ENCODE assay signal across 22 mouse cellular contexts in genomic region chrX:99409858-99410257, GRCm38 (mm10).
A peak's percentile ranks its signal among the peaks of the same experiment; 100 is the strongest.
DNase-seq lines count a peak whose midpoint lies in the region; ATAC-seq and TF ChIP-seq lines count a peak whose summit lies in the region.
"Had no signal": no experiment of that assay in that cellular context is flagged by ENCODE, and none has a peak within 500 bp of the region (broad histone marks: within the 10 kb centered on the region; RNA-seq: fewer than 3 reads in every experiment).

No protein-coding gene starts in this region.

- no peak overlapping the region for H3K27ac ChIP-seq in forebrain, postnatal 0 days (ENCODE audit: low read depth, low read length)
- H3K27ac ChIP-seq in forebrain, embryonic 12.5 days = no peak overlapping the region
- H3K27ac ChIP-seq in lung, embryonic 16.5 days (ENCODE audit: low read length) = no peak overlapping the region
- H3K27ac ChIP-seq in embryonic facial prominence, embryonic 13.5 days = peak overlapping the region; percentile 86
- no peak overlapping the region for H3K27ac ChIP-seq in limb, embryonic 14.5 days (replicated peaks; ENCODE audit: low read depth, low read length)
- H3K27ac ChIP-seq: heart, embryonic 13.5 days; hindbrain, embryonic 15.5 days; kidney, postnatal 0 days; limb, embryonic 15.5 days had no signal

- no peak overlapping the region for H3K4me2 ChIP-seq in forebrain, postnatal 0 days (ENCODE audit: low read depth)
- H3K4me2 ChIP-seq in forebrain, embryonic 12.5 days = no peak overlapping the region
- H3K4me2 ChIP-seq in lung, embryonic 16.5 days (ENCODE audit: low read depth, low read length) = no peak overlapping the region
- no peak overlapping the region for H3K4me2 ChIP-seq in embryonic facial prominence, embryonic 13.5 days
- no peak overlapping the region for H3K4me2 ChIP-seq in limb, embryonic 14.5 days (replicated peaks; ENCODE audit: low read depth, low read length, severe bottlenecking)
- H3K4me2 ChIP-seq: heart, embryonic 13.5 days; hindbrain, embryonic 15.5 days; limb, embryonic 15.5 days had no signal

- H3K4me1 ChIP-seq in forebrain, postnatal 0 days (ENCODE audit: insufficient read depth) = no peaks in the 10 kb centered on the region
- peaks cover 7% of the 10 kb centered on the region; the same call in 1 of the 2 replicates for H3K4me1 ChIP-seq in forebrain, embryonic 12.5 days
- H3K4me1 ChIP-seq in lung, embryonic 16.5 days (replicated peaks; ENCODE audit: control insufficient read depth, insufficient read depth, low read length) = no peaks in the 10 kb centered on the region
- peaks cover 35% of the 10 kb centered on the region for H3K4me1 ChIP-seq in embryonic facial prominence, embryonic 13.5 days
- peaks cover 13% of the 10 kb centered on the region for H3K4me1 ChIP-seq in limb, embryonic 14.5 days (ENCODE audit: control insufficient read depth, insufficient read depth, low read length)
- H3K4me1 ChIP-seq: hindbrain, embryonic 15.5 days had no signal

- no peaks in the 10 kb centered on the region for H3K9me3 ChIP-seq in forebrain, postnatal 0 days (ENCODE audit: low read length)
- H3K9me3 ChIP-seq in forebrain, embryonic 12.5 days = no peaks in the 10 kb centered on the region
- no peaks in the 10 kb centered on the region for H3K9me3 ChIP-seq in lung, embryonic 16.5 days (ENCODE audit: control insufficient read depth, low read length)
- no peaks in the 10 kb centered on the region for H3K9me3 ChIP-seq in embryonic facial prominence, embryonic 13.5 days
- no peaks in the 10 kb centered on the region for H3K9me3 ChIP-seq in limb, embryonic 14.5 days (ENCODE audit: control insufficient read depth, low read length)
- H3K9me3 ChIP-seq: heart, embryonic 13.5 days; hindbrain, embryonic 15.5 days; limb, embryonic 15.5 days had no signal

- H3K27me3 ChIP-seq in forebrain, postnatal 0 days (ENCODE audit: insufficient read depth, low read length) = no peaks in the 10 kb centered on the region
- H3K27me3 ChIP-seq in forebrain, embryonic 12.5 days = peaks cover 71% of the 10 kb centered on the region
- peaks cover 4% of the 10 kb centered on the region for H3K27me3 ChIP-seq in lung, embryonic 16.5 days (ENCODE audit: control insufficient read depth, insufficient read depth, low read depth, low read length)
- peaks cover 61% of the 10 kb centered on the region for H3K27me3 ChIP-seq in embryonic facial prominence, embryonic 13.5 days
- no peaks in the 10 kb centered on the region for H3K27me3 ChIP-seq in limb, embryonic 14.5 days (ENCODE audit: control insufficient read depth, insufficient read depth, low read length)
- H3K27me3 ChIP-seq: CH12.LX had no signal

- WGBS in forebrain, postnatal 0 days = 82% methylated on average over 10 of the region's 10 CpGs
- WGBS in forebrain, embryonic 12.5 days = 72% methylated on average over 10 of the region's 10 CpGs
- 52% methylated on average over 10 of the region's 10 CpGs for WGBS in lung, embryonic 16.5 days
- WGBS in embryonic facial prominence, embryonic 13.5 days = 48% methylated on average over 10 of the region's 10 CpGs
- 56% methylated on average over 9 of the region's 10 CpGs for WGBS in limb, embryonic 14.5 days

- no peak overlapping the region for H3K9ac ChIP-seq in forebrain, postnatal 0 days
- H3K9ac ChIP-seq in forebrain, embryonic 12.5 days = no peak overlapping the region
- no peak overlapping the region for H3K9ac ChIP-seq in lung, embryonic 16.5 days (ENCODE audit: low read length)
- H3K9ac ChIP-seq in embryonic facial prominence, embryonic 13.5 days = no peak overlapping the region
- H3K9ac ChIP-seq in limb, embryonic 14.5 days (ENCODE audit: low read depth, low read length, severe bottlenecking) = no peak overlapping the region
- H3K9ac ChIP-seq: heart, embryonic 13.5 days; hindbrain, embryonic 15.5 days; limb, embryonic 15.5 days; liver, postnatal 0 days had no signal

- ATAC-seq in forebrain, postnatal 0 days = 0 out of 2 replicates have a peak, but pooled peaks have one; percentile 12
- ATAC-seq in forebrain, embryonic 12.5 days (ENCODE audit: low FRiP score) = no peak
- peak; percentile 29; the same call in 1 of the 2 replicates for ATAC-seq in lung, embryonic 16.5 days (ENCODE audit: low read depth)
- ATAC-seq in embryonic facial prominence, embryonic 13.5 days (ENCODE audit: insufficient number of reproducible peaks, insufficient read depth, low FRiP score, low TSS enrichment, low read depth) = peak; percentile 82; the same call in 1 of the 2 replicates
- peak; percentile 64 for ATAC-seq in limb, embryonic 14.5 days (ENCODE audit: low FRiP score, low read depth)
- ATAC-seq: liver, postnatal 0 days had no signal

- TF ChIP-seq POLR2A in limb, embryonic 14.5 days (IDR thresholded peaks at IDR 0.05; ENCODE audit: borderline replicate concordance, extremely low read depth, insufficient read depth, insufficient read length) = no peak

- no peak overlapping the region for H3K4me3 ChIP-seq in forebrain, postnatal 0 days (ENCODE audit: low read depth, low read length)
- no peak overlapping the region for H3K4me3 ChIP-seq in forebrain, embryonic 12.5 days (replicated peaks)
- H3K4me3 ChIP-seq in lung, embryonic 16.5 days (ENCODE audit: low read length) = no peak overlapping the region
- H3K4me3 ChIP-seq in embryonic facial prominence, embryonic 13.5 days = no peak overlapping the region
- H3K4me3 ChIP-seq in limb, embryonic 14.5 days (replicated peaks; ENCODE audit: low read length) = no peak overlapping the region
- H3K4me3 ChIP-seq: heart, embryonic 13.5 days; hindbrain, embryonic 15.5 days; limb, embryonic 15.5 days; myocyte had no signal

- TF ChIP-seq CTCF in forebrain, postnatal 0 days (IDR thresholded peaks at IDR 0.05; ENCODE audit: low read depth) = no peak

- H3K36me3 ChIP-seq in forebrain, postnatal 0 days (ENCODE audit: insufficient read depth) = no peaks in the 10 kb centered on the region
- H3K36me3 ChIP-seq in forebrain, embryonic 12.5 days (replicated peaks) = no peaks in the 10 kb centered on the region
- no peaks in the 10 kb centered on the region for H3K36me3 ChIP-seq in lung, embryonic 16.5 days (ENCODE audit: control insufficient read depth, insufficient read depth, low read length)
- H3K36me3 ChIP-seq in embryonic facial prominence, embryonic 13.5 days = no peaks in the 10 kb centered on the region
- no peaks in the 10 kb centered on the region for H3K36me3 ChIP-seq in limb, embryonic 14.5 days (ENCODE audit: control insufficient read depth, insufficient read depth, low read length)
- H3K36me3 ChIP-seq: heart, embryonic 13.5 days; hindbrain, embryonic 15.5 days; limb, embryonic 15.5 days had no signal

- DNase-seq in forebrain, postnatal 0 days = no peak
- DNase-seq in lung, adult 18-20 months = no peak
- DNase-seq in limb, embryonic 14.5 days (ENCODE audit: low spot score) = peak; percentile 40
- DNase-seq in Muller cell, postnatal 12 days (ENCODE audit: inconsistent ontology term) = no peak
- DNase-seq: adrenal gland, postnatal 36 days; cerebellum, adult 11-12 months; cerebellum, postnatal 14 days; gastrocnemius, postnatal 14 days; heart, adult 18-20 months; layer of hippocampus, adult 9-11 months; liver, postnatal 0 days; midbrain, embryonic 14.5 days; right cerebral cortex, postnatal 25 days had no signal
